Mouse (Mus musculus) stomach, postnatal 0 days (tissue): ENCODE measurements around the gene Atp13a3.

Experiments used
- CTCF ChIP-seq: IDR thresholded peaks from 2 replicates; pipeline ENCODE4 v1.5.1; 2016; ENCODE audit warnings: antibody characterized with exemption, low read depth, mild to moderate bottlenecking, moderate library complexity
- EP300 ChIP-seq: optimal IDR thresholded peaks from 2 replicates; pipeline ENCODE3; 2016; ENCODE audit warnings: antibody characterized with exemption

DNA sequence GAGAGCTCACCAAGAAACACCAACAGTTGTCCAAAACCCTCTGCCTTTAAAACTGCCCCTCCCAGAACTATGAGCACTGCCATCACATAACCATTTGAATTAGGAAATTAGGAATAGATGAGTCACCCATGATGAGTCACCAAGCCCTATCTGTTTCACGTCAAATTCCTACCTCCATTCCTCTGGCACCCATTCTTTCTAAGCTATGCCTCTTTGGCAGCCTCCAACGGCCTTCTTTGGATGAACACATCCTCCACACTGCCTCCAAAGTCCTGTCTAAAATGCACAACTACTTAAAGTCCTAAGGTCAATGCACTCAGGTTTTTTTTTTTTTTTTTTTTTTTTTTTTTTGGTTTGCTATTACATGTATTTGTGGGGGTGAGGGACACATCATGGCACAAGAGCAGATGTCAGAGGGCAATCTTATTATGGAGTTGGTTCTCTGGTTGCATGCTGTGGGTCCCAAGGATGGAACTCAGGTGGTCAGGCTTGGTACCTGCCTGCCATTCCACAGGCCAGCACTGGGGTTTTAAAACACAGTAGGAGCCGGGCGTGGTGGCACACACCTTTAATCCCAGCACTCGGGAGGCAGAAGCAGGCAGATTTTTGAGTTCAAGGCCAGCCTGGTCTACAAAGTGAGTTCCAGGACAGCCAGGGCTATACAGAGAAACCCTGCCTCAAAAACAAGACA, 15.0 kb downstream of the Atp13a3 start:
- TF ChIP-seq CTCF: no peak
- no peak for TF ChIP-seq EP300
